Mouse (Mus musculus) CH12.LX (cell line): ENCODE data around the gene Plpp3. TPM values are rescaled to one million over a fixed set of nuclear protein-coding genes. Genes with fewer than 3 reads are reported as not detected.

ENCODE experiments used
- DNase-seq: peaks from one replicate; pipeline ENCODE4 v3.0.0-alpha.2; 2013; ENCODE audit errors: extremely low read depth
- H3K27ac ChIP-seq: 2 replicates; pipeline ENCODE4 v1.5.1; 2012; ENCODE audit warnings: low read depth, mild to moderate bottlenecking, control low read depth, moderate library complexity; ENCODE audit not compliant: insufficient read depth
- H3K27me3 ChIP-seq: replicated peaks from 2 replicates; pipeline ENCODE3; 2012; ENCODE audit warnings: inconsistent platforms
- H3K36me3 ChIP-seq, 2 experiments: replicated peaks in 1 of 2; 2 replicates each; pipeline versions ENCODE3 to v1.6.1; 2012; ENCODE audit warnings: inconsistent platforms in 1 of 2, low read length in 1 of 2, mild to moderate bottlenecking in 1 of 2, mixed read lengths in 1 of 2, moderate library complexity in 1 of 2; ENCODE audit not compliant: control insufficient read depth in 1 of 2, insufficient read depth in 1 of 2
- H3K4me1 ChIP-seq, 2 experiments: 2 replicates each; pipeline ENCODE4 v1.6.1; 2012; ENCODE audit warnings: inconsistent platforms in 1 of 2, moderate library complexity in 1 of 2; ENCODE audit not compliant: insufficient read depth in 2 of 2, control insufficient read depth in 1 of 2
- H3K4me2 ChIP-seq: 2 replicates; pipeline ENCODE4 v1.6.1; 2012; ENCODE audit warnings: low read depth, mild to moderate bottlenecking, control low read depth; ENCODE audit not compliant: poor library complexity, insufficient read depth, severe bottlenecking
- H3K4me3 ChIP-seq, 3 experiments: fragments of 150-350 bp in 1 of 3; sonication (generic) in 1 of 3; replicated peaks in 1 of 3; 2 replicates each; pipeline versions ENCODE3 to v1.5.1; 2011 to 2012; ENCODE audit warnings: low read depth in 2 of 3, low read length in 2 of 3, mild to moderate bottlenecking in 2 of 3, moderate library complexity in 2 of 3, control low read depth in 1 of 3, improper control_type of control experiment in 1 of 3, inconsistent platforms in 1 of 3, mixed read lengths in 1 of 3; ENCODE audit not compliant: poor library complexity in 1 of 3
- H3K79me2 ChIP-seq: replicated peaks from 2 replicates; pipeline ENCODE4 v1.6.1; 2012; ENCODE audit warnings: mild to moderate bottlenecking, moderate library complexity; ENCODE audit not compliant: control insufficient read depth, poor library complexity, insufficient read depth, severe bottlenecking; ENCODE audit errors: extremely low read depth
- H3K9ac ChIP-seq: 2 replicates; pipeline ENCODE4 v1.6.1; 2012; ENCODE audit warnings: low read depth, mild to moderate bottlenecking, control low read depth, moderate library complexity; ENCODE audit not compliant: insufficient read depth
- H3K9me3 ChIP-seq: replicated peaks from 2 replicates; pipeline ENCODE3; 2012; ENCODE audit warnings: low read length, inconsistent platforms, mixed read lengths
- CHD1 ChIP-seq: IDR thresholded peaks from 2 replicates; pipeline ENCODE4 v1.6.1; 2012; ENCODE audit warnings: low read depth, low read length, improper control_type of control experiment, inconsistent platforms
- CHD2 ChIP-seq: IDR thresholded peaks from 2 replicates; pipeline ENCODE4 v1.6.1; 2011; ENCODE audit warnings: low read length, improper control_type of control experiment
- E2F4 ChIP-seq: IDR thresholded peaks from 2 replicates; pipeline ENCODE4 v1.6.1; 2011; ENCODE audit warnings: low read depth, low read length, improper control_type of control experiment; ENCODE audit not compliant: insufficient replicate concordance
- ELF1 ChIP-seq: IDR thresholded peaks from 2 replicates; pipeline ENCODE4 v1.6.1; 2014; ENCODE audit warnings: low read depth, mild to moderate bottlenecking, inconsistent platforms, low read length, improper control_type of control experiment
- EP300 ChIP-seq: IDR thresholded peaks from 2 replicates; pipeline ENCODE4 v1.6.1; 2011; ENCODE audit warnings: low read length, improper control_type of control experiment
- GABPA ChIP-seq: IDR thresholded peaks from 2 replicates; pipeline ENCODE4 v1.6.1; 2012; ENCODE audit warnings: low read depth, low read length, improper control_type of control experiment, inconsistent platforms; ENCODE audit not compliant: insufficient replicate concordance
- IRF4 ChIP-seq: IDR thresholded peaks from 2 replicates; pipeline ENCODE4 v1.6.1; 2014; ENCODE audit warnings: low read depth, mild to moderate bottlenecking, inconsistent platforms, low read length, improper control_type of control experiment
- JUN ChIP-seq: IDR thresholded peaks from 2 replicates; pipeline ENCODE4 v1.6.1; 2011; ENCODE audit warnings: low read depth, mild to moderate bottlenecking, low read length, improper control_type of control experiment, moderate library complexity; ENCODE audit not compliant: insufficient read depth
- MAFK ChIP-seq: IDR thresholded peaks from 2 replicates; pipeline ENCODE4 v1.6.1; 2011; ENCODE audit warnings: low read length, improper control_type of control experiment; ENCODE audit not compliant: insufficient replicate concordance
- MAX ChIP-seq: IDR thresholded peaks from 2 replicates; pipeline ENCODE4 v1.6.1; 2011; ENCODE audit warnings: low read length, improper control_type of control experiment
- MAZ ChIP-seq: IDR thresholded peaks from 2 replicates; pipeline ENCODE4 v1.6.1; 2012; ENCODE audit warnings: low read depth, mild to moderate bottlenecking, inconsistent platforms, low read length, improper control_type of control experiment, moderate library complexity
- MXI1 ChIP-seq: IDR thresholded peaks from 2 replicates; pipeline ENCODE4 v1.6.1; 2011; ENCODE audit warnings: mild to moderate bottlenecking, low read depth, low read length, improper control_type of control experiment
- MYC ChIP-seq: IDR thresholded peaks from 2 replicates; pipeline ENCODE4 v1.6.1; 2011; ENCODE audit warnings: low read depth, mild to moderate bottlenecking, improper control_type of control experiment, low read length
- NELFE ChIP-seq: IDR thresholded peaks from 2 replicates; pipeline ENCODE4 v1.6.1; 2011; ENCODE audit warnings: low read depth, low read length, improper control_type of control experiment
- POLR2A ChIP-seq: IDR thresholded peaks from 2 replicates; pipeline ENCODE4 v1.6.1; 2011; ENCODE audit warnings: low read depth, mild to moderate bottlenecking, improper control_type of control experiment, low read length
- POLR2AphosphoS2 ChIP-seq: IDR thresholded peaks from 2 replicates; pipeline ENCODE4 v1.6.1; 2011; ENCODE audit warnings: low read depth, low read length, improper control_type of control experiment
- RAD21 ChIP-seq: IDR thresholded peaks from 2 replicates; pipeline ENCODE4 v1.6.1; 2011; ENCODE audit warnings: low read depth, mild to moderate bottlenecking, low read length, improper control_type of control experiment, moderate library complexity
- RCOR1 ChIP-seq: conservative IDR thresholded peaks from 2 replicates; pipeline ENCODE4 v1.6.1; 2012; ENCODE audit warnings: low read depth, mild to moderate bottlenecking, inconsistent platforms, low read length, improper control_type of control experiment
- TCF12 ChIP-seq: IDR thresholded peaks from 2 replicates; pipeline ENCODE4 v1.6.1; 2014; ENCODE audit warnings: low read depth, mild to moderate bottlenecking, inconsistent platforms, low read length, improper control_type of control experiment
- USF1 ChIP-seq: IDR thresholded peaks from 2 replicates; pipeline ENCODE4 v1.6.1; 2014; ENCODE audit warnings: low read depth, mild to moderate bottlenecking, inconsistent platforms, low read length, improper control_type of control experiment
- USF2 ChIP-seq: conservative IDR thresholded peaks from 2 replicates; pipeline ENCODE4 v1.6.1; 2011; ENCODE audit warnings: low read depth, low read length, improper control_type of control experiment
- dilution Hi-C: fragments of 300-500 bp; cut with MboI; formaldehyde crosslinking; loops from 2 replicates; pipeline ENCODE4 v1.14.3; 2020; ENCODE audit warnings: low sequenced_read_pairs; ENCODE audit not compliant: extremely low pct_unique_long_range_greater_than_20kb, extremely low pct_ligation_motif_present
- in situ Hi-C: fragments of 300-500 bp; cut with MboI; formaldehyde crosslinking; loops from 3 replicates; pipeline ENCODE4 v1.14.3; 2019; ENCODE audit warnings: low sequenced_read_pairs, low pct_ligation_motif_present, low pct_unique_long_range_greater_than_20kb, mixed read lengths
- polyA plus RNA-seq: library from polyadenylated mRNA; unstranded; fragments of >175 nt; gene quantifications from 2 replicates; pipeline ENCODE4 v1.2.1, GENCODE M21; 2012; ENCODE audit warnings: low read depth; ENCODE audit not compliant: insufficient read length
- total RNA-seq, 2 experiments: library from RNA; depleted of rRNA; stranded (reverse); fragments of 300-350 nt in 1 of 2; fragments of >200 nt in 1 of 2; gene quantifications; 2 replicates each; pipeline ENCODE4 v1.2.3; 2012 to 2014

Plpp3 gene
- total and polyA plus RNA-seq, 3 experiments, result 0.34 to 1.6 (median 1.2) TPM

- no peak overlapping the region for H3K27ac ChIP-seq
- DNase-seq, result no peak
- H3K79me2 ChIP-seq, result no peaks in the 10 kb centered on the region
- in situ Hi-C loops, result no loop called here
- no peak overlapping the region for H3K9ac ChIP-seq
- no peaks in the 10 kb centered on the region for H3K9me3 ChIP-seq
- TF ChIP-seq JUN (no peak), EP300 (no peak), USF1 (no peak), MAFK (no peak), USF2 (no peak), CHD2 (no peak), MYC (no peak), MXI1 (no peak)
- dilution Hi-C loops, result no loop called here
- peaks cover 3 to 18% of the 10 kb centered on the region in 2 experiments; a peak in 3 of 4 replicates for H3K4me1 ChIP-seq
- no peaks in the 10 kb centered on the region for H3K27me3 ChIP-seq
- peaks cover 0 to 5% of the 10 kb centered on the region in 2 experiments for H3K36me3 ChIP-seq
- no peak overlapping the region for H3K4me2 ChIP-seq
- H3K4me3 ChIP-seq, result no peak overlapping the region
Measured at GRCm38 (mm10) chr4:105223101-105223924, 66.2 kb downstream of the Plpp3 start.

GRCm38 (mm10) chr4:105223925-105224300 lies 66.8 kb downstream of the Plpp3 start:
- H3K27me3 ChIP-seq, result no peaks in the 10 kb centered on the region
- TF ChIP-seq TCF12 (no peak), MXI1 (no peak), RAD21 (no peak), RCOR1 (no peak), ELF1 (no peak), POLR2AphosphoS2 (no peak), GABPA (no peak), NELFE (no peak), E2F4 (no peak), IRF4 (no peak), CHD1 (no peak), CHD2 (no peak), POLR2A (no peak), MAZ (no peak), MAX (no peak), JUN (no peak)
- no peak overlapping the region for H3K4me3 ChIP-seq
- H3K4me1 ChIP-seq, result peaks cover 3 to 18% of the 10 kb centered on the region in 2 experiments; a peak in 3 of 4 replicates
- no peak for DNase-seq
- dilution Hi-C loops, result no loop called here
- in situ Hi-C loops, result no loop called here
- H3K9me3 ChIP-seq, result no peaks in the 10 kb centered on the region
- H3K79me2 ChIP-seq, result no peaks in the 10 kb centered on the region
- H3K27ac ChIP-seq, result no peak overlapping the region
- H3K36me3 ChIP-seq, result peaks cover 0 to 5% of the 10 kb centered on the region in 2 experiments
- no peak overlapping the region for H3K9ac ChIP-seq
- H3K4me2 ChIP-seq, result no peak overlapping the region
